Mouse (Mus musculus) ES-E14 (cell line): ENCODE measurements at regions not wholly inside any gene's neighbourhood (a gene's known extent, or its start where the extent isn't known, plus 50 kb on each side); places are given as distances from the start of the nearest gene placed in this dataset.

ENCODE experiments used
- MAFK ChIP-seq: IDR thresholded peaks from 2 replicates; pipeline ENCODE4 v1.6.1; 2014; ENCODE audit warnings: mild to moderate bottlenecking, low read depth, low read length, inconsistent platforms; ENCODE audit not compliant: insufficient read depth
- ZC3H11A ChIP-seq: IDR thresholded peaks from 2 replicates; pipeline ENCODE4 v1.6.1; 2012; ENCODE audit warnings: low read depth, mild to moderate bottlenecking, inconsistent platforms, low read length, borderline replicate concordance

GRCm38 (mm10) chr14:105518706-105519105 lies 260.3 kb downstream of the Ndfip2 start:
- TF ChIP-seq MAFK (no peak), ZC3H11A (no peak)
